Mouse (Mus musculus) cerebellum, adult 2 months (tissue): ENCODE data around the gene Rab3a. TPM values are rescaled to one million over a fixed set of nuclear protein-coding genes. Genes with fewer than 3 reads are reported as not detected.

Experiments
- DNase-seq, 2 experiments: peaks; one replicate each; pipeline ENCODE4 v3.0.0; 2021
- H3K27ac ChIP-seq: fragments of 200-500 bp; 2 replicates; pipeline ENCODE4 v1.5.1; 2012; ENCODE audit warnings: low read length, control low read depth, inconsistent platforms; ENCODE audit not compliant: insufficient read depth
- H3K27me3 ChIP-seq: fragments of 200-500 bp; 2 replicates; pipeline ENCODE4 v1.6.1; 2012; ENCODE audit warnings: inconsistent platforms, mild to moderate bottlenecking, low read length, moderate library complexity; ENCODE audit not compliant: control insufficient read depth, insufficient read depth
- H3K4me1 ChIP-seq: fragments of 200-500 bp; 2 replicates; pipeline ENCODE4 v1.6.1; 2011; ENCODE audit warnings: low read length; ENCODE audit not compliant: control insufficient read depth, insufficient read depth
- H3K4me3 ChIP-seq: fragments of 200-500 bp; replicated peaks from 2 replicates; pipeline ENCODE3; 2011; ENCODE audit warnings: mild to moderate bottlenecking, low read depth, low read length, control low read depth; ENCODE audit not compliant: insufficient read depth
- CTCF ChIP-seq: fragments of 200-500 bp; IDR thresholded peaks from 2 replicates; pipeline ENCODE4 v1.5.1; 2011; ENCODE audit warnings: low read depth, mild to moderate bottlenecking, control low read depth, low read length, moderate library complexity, borderline replicate concordance; ENCODE audit not compliant: insufficient read depth
- POLR2A ChIP-seq: fragments of 200-500 bp; IDR thresholded peaks from 2 replicates; pipeline ENCODE4 v1.6.1; 2011; ENCODE audit warnings: low read length, control low read depth, borderline replicate concordance; ENCODE audit not compliant: insufficient read depth
- WGBS: fragments of 180-500 bp; shearing (Covaris S2); methylation state at CpG from one replicate; pipeline ENCODE4 v1.1.7; 2018; 5-methylcytosine and 5-hydroxymethylcytosine counted together
- polyA plus RNA-seq: library from polyadenylated mRNA; depleted of rRNA; stranded (reverse); fragments of >200 nt; gene quantifications from 2 replicates; pipeline ENCODE4 v1.2.3, GENCODE M21; 2012

The Rab3a gene
- polyA plus RNA-seq, 1 experiment: 1,156 TPM

GRCm38 (mm10) chr8:70758308-70758615 lies 3.8 kb downstream of the Rab3a start:
- 25% methylated on average over 7 of the region's 7 CpGs for WGBS
- peak; percentile 26 to 31 for DNase-seq
- no peak overlapping the region for H3K27ac ChIP-seq

GRCm38 (mm10) chr8:70758616-70759561 lies 4.4 kb downstream of the Rab3a start:
- DNase-seq: peak; percentile 47 to 61
- no peak overlapping the region for H3K27ac ChIP-seq
- no peak overlapping the region for H3K4me3 ChIP-seq
- H3K4me1 ChIP-seq: peaks cover 35% of the 10 kb centered on the region
- 15% methylated on average over 19 of the region's 19 CpGs for WGBS
- no peak for TF ChIP-seq CTCF
- 0 out of 2 replicates have a peak, but pooled peaks have one; percentile 19 for TF ChIP-seq POLR2A
- H3K27me3 ChIP-seq: no peaks in the 10 kb centered on the region

More at GRCm38 (mm10) chr8:70758308-70758615, 3.8 kb downstream of the Rab3a start:
- Histone ChIP-seq H3K27me3 (no peaks in the 10 kb centered on the region), H3K4me3 (no peak overlapping the region), H3K4me1 (peaks cover 35% of the 10 kb centered on the region)
- TF ChIP-seq CTCF (no peak), POLR2A (no peak)

- DNase-seq: no peak
- TF ChIP-seq POLR2A: no peak
- no peak for TF ChIP-seq CTCF
- Histone ChIP-seq H3K4me1 (peaks cover 35% of the 10 kb centered on the region), H3K27me3 (no peaks in the 10 kb centered on the region), H3K4me3 (peak overlapping the region; percentile 60), H3K27ac (peak overlapping the region; percentile 45)
- WGBS: under 1% methylated on average over 22 of the region's 22 CpGs
Measured at GRCm38 (mm10) chr8:70760350-70760749, 5.9 kb downstream of the Rab3a start.

GRCm38 (mm10) chr8:70760775-70761406 lies 6.4 kb downstream of the Rab3a start, which contains the start of gene Mpv17l2:
Gene Mpv17l2 (minus strand): TSS chr8:70760946.
- Histone ChIP-seq H3K27me3 (no peaks in the 10 kb centered on the region), H3K27ac (peak within 1 kb of the TSS; percentile 67), H3K4me1 (peaks cover 34% of the 10 kb centered on the region), H3K4me3 (peak within 1 kb of the TSS; percentile 60)
- TF ChIP-seq CTCF: no peak
- no peak; the same call in 1 of the 2 replicates for TF ChIP-seq POLR2A
- peak; percentile 96 to 99 for DNase-seq
- under 1% methylated on average over 55 of the region's 55 CpGs for WGBS

GRCm38 (mm10) chr8:70762118-70762517 lies 7.6 kb downstream of the Rab3a start:
- TF ChIP-seq CTCF (no peak), POLR2A (no peak)
- H3K4me3 ChIP-seq: no peak overlapping the region
- WGBS: 72% methylated on average over 1 of the region's 1 CpGs
- no peak for DNase-seq
- H3K27me3 ChIP-seq: no peaks in the 10 kb centered on the region
- H3K27ac ChIP-seq: no peak overlapping the region
- peaks cover 38% of the 10 kb centered on the region for H3K4me1 ChIP-seq

GRCm38 (mm10) chr8:70763354-70763753 lies 8.9 kb downstream of the Rab3a start:
- H3K27ac ChIP-seq: no peak overlapping the region
- no peak overlapping the region for H3K4me3 ChIP-seq
- peak; percentile 50 to 72 for DNase-seq
- TF ChIP-seq CTCF (peak; percentile 76), POLR2A (no peak)
- WGBS: under 1% methylated on average over 3 of the region's 3 CpGs
- no peaks in the 10 kb centered on the region for H3K27me3 ChIP-seq
- H3K4me1 ChIP-seq: peaks cover 27% of the 10 kb centered on the region

- WGBS: 88% methylated on average over 8 of the region's 8 CpGs
- DNase-seq: no peak
- Histone ChIP-seq H3K4me3 (no peak overlapping the region), H3K4me1 (peaks cover 21% of the 10 kb centered on the region), H3K27ac (no peak overlapping the region), H3K27me3 (no peaks in the 10 kb centered on the region)
- no peak for TF ChIP-seq CTCF
- TF ChIP-seq POLR2A: no peak
Measured at GRCm38 (mm10) chr8:70764026-70764425, 9.5 kb downstream of the Rab3a start.

GRCm38 (mm10) chr8:70764676-70765075 lies 10.2 kb downstream of the Rab3a start:
- 92% methylated on average over 13 of the region's 13 CpGs for WGBS
- Histone ChIP-seq H3K27ac (no peak overlapping the region), H3K4me3 (no peak overlapping the region), H3K4me1 (peaks cover 20% of the 10 kb centered on the region), H3K27me3 (no peaks in the 10 kb centered on the region)
- TF ChIP-seq CTCF: no peak
- TF ChIP-seq POLR2A: no peak
- DNase-seq: no peak
